In the genomic region with DNA sequence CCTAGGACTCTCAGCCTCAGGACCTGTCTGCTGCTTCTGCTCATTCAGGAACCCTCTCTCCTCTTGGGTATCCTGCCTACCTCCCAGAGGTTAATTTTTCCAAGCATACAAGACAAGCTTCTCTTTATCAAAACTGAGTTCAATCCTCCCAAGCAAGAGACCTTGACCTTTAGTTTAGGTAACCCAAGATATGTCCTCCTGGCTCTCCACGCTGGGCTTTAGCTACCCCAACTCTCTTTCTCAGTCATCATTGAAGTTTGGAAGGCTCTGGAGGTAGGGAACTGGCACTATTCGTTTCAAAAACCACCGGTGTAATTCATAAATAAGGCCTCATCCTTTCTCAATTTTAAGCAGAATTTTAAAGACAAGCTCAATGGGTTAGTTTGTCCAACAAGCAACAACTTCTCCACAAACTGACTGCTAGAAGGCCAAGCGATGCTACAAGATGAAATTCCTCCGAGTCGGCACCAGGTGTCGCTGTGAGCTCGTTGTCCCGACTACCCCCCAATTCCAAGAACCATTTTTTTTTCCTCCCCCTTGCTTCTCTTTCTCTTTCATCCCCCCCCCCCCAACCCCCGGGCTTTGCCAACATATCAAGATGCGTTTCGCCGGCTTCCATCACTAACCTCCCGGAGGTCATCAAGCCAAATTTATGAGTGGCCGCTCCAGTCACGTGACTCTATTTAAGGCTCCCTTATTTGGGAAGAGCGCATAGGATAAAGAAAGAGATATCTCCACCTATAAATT, we compare ENCODE assay signal across 9 mouse cellular contexts. TPM values are rescaled to one million over a fixed set of nuclear protein-coding genes. Genes with fewer than 3 reads are reported as not detected.
A peak's percentile ranks its signal among the peaks of the same experiment; 100 is the strongest.
DNase-seq lines count a peak whose midpoint lies in the region.
"Had no signal": no experiment of that assay in that cellular context is flagged by ENCODE, and none has a peak within 500 bp of the region (broad histone marks: within the 10 kb centered on the region; RNA-seq: fewer than 3 reads in every experiment).

No protein-coding gene starts in this region.

- peak; percentile 79 to 86 for DNase-seq in adrenal gland, adult (ENCODE audit: inconsistent age in 2 of 2, low spot score in 1 of 2)
- no peak for DNase-seq in adrenal gland, adult 8-10 months
- DNase-seq in thymus, postnatal 0 days (ENCODE audit: low spot score): peak; percentile 24
- DNase-seq in thymus, adult 18-20 months: no peak
- DNase-seq in heart, embryonic 10.5 days (ENCODE audit: low spot score): no peak
- peak; percentile 74 for DNase-seq in kidney, postnatal 14 days
- peak; percentile 28 for DNase-seq in telencephalon, adult 2 months (ENCODE audit: low read depth, low spot score)

- H3K27me3 ChIP-seq in heart, embryonic 10.5 days (ENCODE audit: insufficient read depth, poor library complexity, severe bottlenecking): peaks cover 100% of the 10 kb centered on the region
- H3K27me3 ChIP-seq in megakaryocyte, embryonic 14.5 days (replicated peaks): peaks cover 98% of the 10 kb centered on the region

- H3K36me3 ChIP-seq in heart, embryonic 10.5 days: no peaks in the 10 kb centered on the region
- no peaks in the 10 kb centered on the region for H3K36me3 ChIP-seq in megakaryocyte, embryonic 14.5 days (replicated peaks; ENCODE audit: low read length)

- H3K4me1 ChIP-seq in heart, embryonic 10.5 days: peaks cover 25% of the 10 kb centered on the region
- peaks cover 31% of the 10 kb centered on the region for H3K4me1 ChIP-seq in megakaryocyte, embryonic 14.5 days

- 4% methylated on average over 17 of the region's 17 CpGs for whole genome bisulfite sequencing in heart, embryonic 10.5 days

- H3K27ac ChIP-seq in heart, embryonic 10.5 days: no peak overlapping the region
- H3K27ac ChIP-seq: macrophage had no signal

- H3K4me3 ChIP-seq in heart, embryonic 10.5 days: peak overlapping the region; percentile 46
- H3K4me3 ChIP-seq in megakaryocyte, embryonic 14.5 days (replicated peaks): peak overlapping the region; percentile 59

- H3K9me3 ChIP-seq in heart, embryonic 10.5 days: no peaks in the 10 kb centered on the region
- no peaks in the 10 kb centered on the region for H3K9me3 ChIP-seq in megakaryocyte, embryonic 14.5 days

RNA-seq across cellular contexts. Expression of a gene that starts 5.3 kb away (rescaled TPM):
- 10 to 100 TPM in 2 of 4 experiments, 1 to 10 TPM in 2; 5.0 to 17.9 (median 10.8) TPM for total RNA-seq in adrenal gland, adult 8-10 months (2022)
- 0.07 and 0.17 TPM in 2 replicates for polyA plus RNA-seq in thymus, postnatal 0 days (2015; fragmentation: Nextera tagmentation; extraction: Ambion mirVana)
- 0.81 and 6.6 TPM in 2 replicates for polyA plus RNA-seq in heart, embryonic 10.5 days (2016; fragmentation: Nextera tagmentation; extraction: Ambion mirVana)
- not detected in 2 replicates for polyA plus RNA-seq in megakaryocyte, embryonic 14.5 days (2012; ENCODE audit: insufficient read depth, low replicate concordance)
- polyA plus RNA-seq: macrophage had no signal

RNA-seq across cellular contexts. Expression of a gene that starts 15.4 kb away (rescaled TPM):
- total RNA-seq in adrenal gland, adult 8-10 months (2022): 10 to 100 TPM; 52.9 to 79.0 (median 59.6) TPM
- polyA plus RNA-seq in thymus, postnatal 0 days (2015; fragmentation: Nextera tagmentation; extraction: Ambion mirVana): 0.14 TPM in 1 of 2 replicates, not detected in the other
- polyA plus RNA-seq in heart, embryonic 10.5 days (2016; fragmentation: Nextera tagmentation; extraction: Ambion mirVana): 0.23 and 1.8 TPM in 2 replicates
- not detected in 2 replicates for polyA plus RNA-seq in megakaryocyte, embryonic 14.5 days (2012; ENCODE audit: insufficient read depth, low replicate concordance)
- polyA plus RNA-seq: macrophage had no signal

RNA-seq across cellular contexts. Expression of a gene that starts 23.0 kb away (rescaled TPM):
- 10 to 100 TPM; 30.1 to 35.8 (median 32.2) TPM for total RNA-seq in adrenal gland, adult 8-10 months (2022)
- polyA plus RNA-seq in thymus, postnatal 0 days (2015; fragmentation: Nextera tagmentation; extraction: Ambion mirVana): not detected in 2 replicates
- 0.06 and 1.7 TPM in 2 replicates for polyA plus RNA-seq in heart, embryonic 10.5 days (2016; fragmentation: Nextera tagmentation; extraction: Ambion mirVana)
- polyA plus RNA-seq in megakaryocyte, embryonic 14.5 days (2012; ENCODE audit: insufficient read depth, low replicate concordance): 0.04 TPM in 1 of 2 replicates, not detected in the other
- polyA plus RNA-seq: macrophage had no signal

RNA-seq across cellular contexts. Expression of a gene that starts 37.2 kb away (rescaled TPM):
- total RNA-seq in adrenal gland, adult 8-10 months (2022): under 1 TPM; 0.52 to 0.99 (median 0.83) TPM
- not detected in 2 replicates for polyA plus RNA-seq in thymus, postnatal 0 days (2015; fragmentation: Nextera tagmentation; extraction: Ambion mirVana)
- polyA plus RNA-seq in heart, embryonic 10.5 days (2016; fragmentation: Nextera tagmentation; extraction: Ambion mirVana): 0.49 TPM in 1 of 2 replicates, not detected in the other
- not detected in 2 replicates for polyA plus RNA-seq in megakaryocyte, embryonic 14.5 days (2012; ENCODE audit: insufficient read depth, low replicate concordance)
- polyA plus RNA-seq: macrophage had no signal

RNA-seq across cellular contexts. Expression of a gene that starts 46.2 kb away (rescaled TPM):
- 10 to 100 TPM in 2 of 4 experiments, 1 to 10 TPM in 2; 6.4 to 16.0 (median 11.4) TPM for total RNA-seq in adrenal gland, adult 8-10 months (2022)
- polyA plus RNA-seq in thymus, postnatal 0 days (2015; fragmentation: Nextera tagmentation; extraction: Ambion mirVana): 0.16 TPM in 1 of 2 replicates, not detected in the other
- 0.60 and 5.5 TPM in 2 replicates for polyA plus RNA-seq in heart, embryonic 10.5 days (2016; fragmentation: Nextera tagmentation; extraction: Ambion mirVana)
- not detected in 2 replicates for polyA plus RNA-seq in megakaryocyte, embryonic 14.5 days (2012; ENCODE audit: insufficient read depth, low replicate concordance)
- polyA plus RNA-seq: macrophage had no signal

Comparison
In these comparisons a context has a peak if more than half of its experiments do, and no peak if none do; other contexts are left out.
1. DNase-seq: peak in adrenal gland, adult (2 of 2), thymus, postnatal 0 days (single experiment), kidney, postnatal 14 days (single experiment) and telencephalon, adult 2 months (single experiment); none in adrenal gland, adult 8-10 months (single experiment), thymus, adult 18-20 months (0 of 2) and heart, embryonic 10.5 days (single experiment).